Mouse (Mus musculus): ENCODE results near the gene Hist1h2ad.
"Not testable (repeated sequence)": the region's sequence is repeated elsewhere in the genome, so short reads cannot be mapped to it uniquely, and the experiment has no call there.

The Hist1h2ad gene

GRCm38 (mm10) chr13:23604452-23604851, 30.3 kb downstream of the Hist1h2ad start:
- no peak for DNase-seq (ENCODE audit: low read depth, low spot score)
- Histone ChIP-seq H3K36me3 (ENCODE audit: control insufficient read depth, insufficient read depth, low read length, poor library complexity, severe bottlenecking) (no peaks in the 10 kb centered on the region), H3K27me3 (ENCODE audit: control insufficient read depth, insufficient read depth, low read length, poor library complexity, severe bottlenecking) (no peaks in the 10 kb centered on the region)

- no peaks in the 10 kb centered on the region for H3K36me3 ChIP-seq (ENCODE audit: control insufficient read depth, insufficient read depth, low read length, poor library complexity, severe bottlenecking)
- no peaks in the 10 kb centered on the region for H3K27me3 ChIP-seq (ENCODE audit: control insufficient read depth, insufficient read depth, low read length, poor library complexity, severe bottlenecking)
- no peak for DNase-seq (ENCODE audit: low read depth, low spot score)
Measured at GRCm38 (mm10) chr13:23605052-23605451, 30.9 kb downstream of the Hist1h2ad start.

DNA sequence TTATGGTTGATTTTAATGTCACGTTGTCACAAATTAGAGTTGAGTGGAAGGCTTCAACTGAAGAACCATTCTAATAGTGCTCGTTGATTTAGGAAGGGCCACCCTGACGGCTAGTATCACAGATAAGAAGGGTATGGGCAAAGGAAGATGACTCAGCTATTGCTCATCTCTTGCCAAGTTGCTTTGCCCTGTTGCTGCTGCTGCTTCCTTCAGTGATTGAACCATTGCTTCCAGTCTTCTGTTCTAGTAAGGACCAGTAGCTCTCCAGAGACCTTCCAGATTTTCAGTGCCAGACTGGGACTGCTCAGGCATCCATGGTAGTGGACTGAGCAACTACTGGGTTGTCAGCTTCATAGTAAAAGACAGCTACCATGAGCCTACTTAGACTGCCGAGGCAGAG, 35.0 kb downstream of the Hist1h2ad start:
- no peak for DNase-seq (ENCODE audit: low read depth, low spot score)
- Histone ChIP-seq H3K27me3 (ENCODE audit: control insufficient read depth, insufficient read depth, low read length, poor library complexity, severe bottlenecking) (no peaks in the 10 kb centered on the region), H3K36me3 (ENCODE audit: control insufficient read depth, insufficient read depth, low read length, poor library complexity, severe bottlenecking) (no peaks in the 10 kb centered on the region)

GRCm38 (mm10) chr13:23609844-23610243, 35.7 kb downstream of the Hist1h2ad start:
- no peaks in the 10 kb centered on the region for H3K27me3 ChIP-seq (ENCODE audit: control insufficient read depth, insufficient read depth, low read length, poor library complexity, severe bottlenecking)
- DNase-seq (ENCODE audit: low read depth, low spot score): no peak

GRCm38 (mm10) chr13:23610393-23610792, 36.2 kb downstream of the Hist1h2ad start:
- Histone ChIP-seq H3K27me3 (ENCODE audit: control insufficient read depth, insufficient read depth, low read length, poor library complexity, severe bottlenecking) (no peaks in the 10 kb centered on the region), H3K36me3 (ENCODE audit: control insufficient read depth, insufficient read depth, low read length, poor library complexity, severe bottlenecking) (no peaks in the 10 kb centered on the region)
- no peak for DNase-seq (ENCODE audit: low read depth, low spot score)

More at GRCm38 (mm10) chr13:23609844-23610243, 35.7 kb downstream of the Hist1h2ad start:
- H3K36me3 ChIP-seq (ENCODE audit: control insufficient read depth, insufficient read depth, low read length, poor library complexity, severe bottlenecking): no peaks in the 10 kb centered on the region

DNA sequence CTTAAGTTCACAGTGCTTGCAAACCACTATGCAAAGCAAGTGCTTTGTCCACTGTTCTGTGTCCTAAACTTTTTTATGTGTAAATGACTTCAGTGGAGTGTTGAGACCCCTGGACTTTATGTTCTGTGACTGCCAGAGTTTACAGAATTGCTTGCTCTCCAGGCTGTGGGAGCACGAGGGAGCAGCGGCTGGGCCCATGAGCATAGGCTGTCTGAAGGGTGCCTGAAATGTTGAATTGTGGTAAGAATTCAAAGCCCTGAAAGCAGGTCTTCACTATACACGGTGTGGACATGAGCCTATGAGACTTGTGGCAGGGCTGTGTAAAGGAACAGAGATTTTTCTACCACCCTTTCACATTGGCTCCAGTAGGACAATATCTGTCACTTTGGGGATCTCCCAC, 37.5 kb downstream of the Hist1h2ad start:
- no peaks in the 10 kb centered on the region for H3K27me3 ChIP-seq (ENCODE audit: control insufficient read depth, insufficient read depth, low read length, poor library complexity, severe bottlenecking)
- no peaks in the 10 kb centered on the region for H3K36me3 ChIP-seq (ENCODE audit: control insufficient read depth, insufficient read depth, low read length, poor library complexity, severe bottlenecking)
- no peak for DNase-seq (ENCODE audit: low read depth, low spot score)

- H3K36me3 ChIP-seq (ENCODE audit: control insufficient read depth, insufficient read depth, low read length, poor library complexity, severe bottlenecking): no peaks in the 10 kb centered on the region
- DNase-seq (ENCODE audit: low read depth, low spot score): peak; percentile 27
- no peaks in the 10 kb centered on the region for H3K27me3 ChIP-seq (ENCODE audit: control insufficient read depth, insufficient read depth, low read length, poor library complexity, severe bottlenecking)
Measured at GRCm38 (mm10) chr13:23620056-23620732, 46.0 kb downstream of the Hist1h2ad start.

DNA sequence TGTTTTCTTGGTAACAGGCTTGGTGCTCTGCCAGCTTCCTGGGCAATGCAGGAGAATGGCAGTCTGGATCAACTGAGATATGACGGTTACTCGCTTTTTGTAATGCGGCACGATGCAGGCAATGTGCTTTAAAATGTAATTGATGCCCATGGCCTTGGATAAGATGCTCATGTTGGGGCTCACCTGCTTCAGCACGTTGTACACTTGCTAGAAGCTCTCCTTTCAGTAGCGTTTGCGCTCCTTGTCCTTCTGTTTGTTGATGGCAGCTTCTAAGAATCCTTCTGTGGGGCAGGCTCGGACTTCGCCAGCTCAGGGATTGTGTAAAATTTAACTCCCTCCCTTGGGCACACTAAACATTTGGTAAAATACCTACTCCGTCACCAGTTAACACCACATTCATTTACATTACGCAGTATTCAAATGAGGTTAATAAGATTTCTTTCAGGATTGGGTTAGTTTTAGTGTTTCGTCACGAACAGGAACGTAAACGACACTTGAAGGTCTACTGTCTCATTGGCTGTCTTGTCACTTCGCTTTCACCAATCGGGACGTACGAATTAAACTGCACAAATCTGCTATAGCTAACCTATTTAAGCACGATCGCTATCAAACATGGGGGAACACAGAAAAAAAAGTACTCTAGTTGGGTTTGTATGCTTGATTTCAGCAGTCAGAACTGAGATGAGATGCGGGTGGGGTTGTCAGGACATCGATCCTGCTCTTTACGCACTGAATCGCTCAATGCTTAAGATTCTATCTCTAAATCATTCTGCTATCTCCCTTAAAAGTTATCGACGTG, 46.8 kb downstream of the Hist1h2ad start, which contains the start of gene Hist1h2be:
TSS of gene Hist1h2be (minus strand) at position 392 of the 799 bp plus-strand sequence.
- H3K27me3 ChIP-seq (ENCODE audit: control insufficient read depth, insufficient read depth, low read length, poor library complexity, severe bottlenecking): no peaks in the 10 kb centered on the region
- H3K36me3 ChIP-seq (ENCODE audit: control insufficient read depth, insufficient read depth, low read length, poor library complexity, severe bottlenecking): no peaks in the 10 kb centered on the region
- DNase-seq (ENCODE audit: low read depth, low spot score): peak; percentile 94

DNA sequence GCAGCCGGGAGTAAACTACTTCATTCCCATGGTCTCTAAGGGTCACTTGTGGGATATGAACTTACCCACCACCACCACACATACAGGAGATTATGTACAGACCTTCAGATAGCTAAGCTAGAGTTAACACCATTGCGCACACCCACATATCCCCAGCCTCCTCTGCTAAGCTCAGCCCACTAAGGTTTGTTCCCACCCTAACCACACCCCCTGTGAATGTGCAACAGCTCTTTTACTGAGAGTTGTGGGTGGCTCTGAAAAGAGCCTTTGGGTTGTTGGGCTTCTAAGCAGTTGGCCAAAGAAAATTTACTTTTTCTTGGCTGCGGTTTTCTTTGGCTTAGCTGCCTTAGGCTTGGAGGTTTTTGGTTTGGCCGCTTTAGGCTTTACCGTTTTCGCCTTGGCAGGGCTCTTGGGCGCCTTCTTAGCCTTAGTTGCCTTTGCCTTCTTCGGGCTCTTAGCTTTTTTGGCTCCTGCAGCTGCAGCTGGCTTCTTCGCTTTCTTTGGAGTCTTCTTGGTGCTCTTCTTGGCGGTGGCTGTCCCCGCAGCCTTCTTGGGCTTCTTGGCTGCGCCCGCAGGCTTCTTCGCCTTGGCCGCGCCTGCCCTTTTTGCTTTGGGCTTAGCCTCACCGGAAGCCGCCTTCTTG, 47.5 kb downstream of the Hist1h2ad start:
- DNase-seq (ENCODE audit: low read depth, low spot score): peak; percentile 89
- Histone ChIP-seq H3K36me3 (ENCODE audit: control insufficient read depth, insufficient read depth, low read length, poor library complexity, severe bottlenecking) (no peaks in the 10 kb centered on the region), H3K27me3 (ENCODE audit: control insufficient read depth, insufficient read depth, low read length, poor library complexity, severe bottlenecking) (no peaks in the 10 kb centered on the region)

DNA sequence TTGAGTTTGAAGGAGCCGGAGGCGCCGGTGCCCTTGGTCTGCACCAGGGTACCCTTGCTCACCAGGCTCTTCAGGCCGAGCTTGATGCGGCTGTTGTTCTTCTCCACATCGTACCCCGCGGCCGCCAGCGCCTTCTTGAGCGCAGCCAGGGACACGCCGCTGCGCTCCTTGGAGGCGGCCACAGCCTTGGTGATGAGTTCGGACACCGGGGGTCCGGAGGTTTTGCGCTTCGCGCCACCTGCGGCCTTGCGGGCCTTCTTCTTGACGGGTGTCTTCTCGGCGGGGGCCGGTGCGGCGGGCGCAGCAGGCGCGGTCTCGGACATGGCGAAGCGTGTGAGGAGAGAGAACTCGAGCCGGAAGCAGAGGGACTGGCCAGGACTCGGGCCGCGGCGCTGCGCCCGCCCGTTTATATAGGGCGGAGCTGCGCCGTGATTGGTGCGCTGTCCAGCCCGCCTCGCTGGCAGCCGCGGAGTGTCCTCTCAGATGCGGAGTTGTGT, 48.0 kb downstream of the Hist1h2ad start, which contains the start of gene Hist1h1e:
TSS of gene Hist1h1e (minus strand) at position 384 of the 497 bp plus-strand sequence.
- H3K27me3 ChIP-seq (ENCODE audit: control insufficient read depth, insufficient read depth, low read length, poor library complexity, severe bottlenecking); H3K36me3 ChIP-seq (ENCODE audit: control insufficient read depth, insufficient read depth, low read length, poor library complexity, severe bottlenecking): not testable (repeated sequence)
- peak; percentile 94 for DNase-seq (ENCODE audit: low read depth, low spot score)

DNA sequence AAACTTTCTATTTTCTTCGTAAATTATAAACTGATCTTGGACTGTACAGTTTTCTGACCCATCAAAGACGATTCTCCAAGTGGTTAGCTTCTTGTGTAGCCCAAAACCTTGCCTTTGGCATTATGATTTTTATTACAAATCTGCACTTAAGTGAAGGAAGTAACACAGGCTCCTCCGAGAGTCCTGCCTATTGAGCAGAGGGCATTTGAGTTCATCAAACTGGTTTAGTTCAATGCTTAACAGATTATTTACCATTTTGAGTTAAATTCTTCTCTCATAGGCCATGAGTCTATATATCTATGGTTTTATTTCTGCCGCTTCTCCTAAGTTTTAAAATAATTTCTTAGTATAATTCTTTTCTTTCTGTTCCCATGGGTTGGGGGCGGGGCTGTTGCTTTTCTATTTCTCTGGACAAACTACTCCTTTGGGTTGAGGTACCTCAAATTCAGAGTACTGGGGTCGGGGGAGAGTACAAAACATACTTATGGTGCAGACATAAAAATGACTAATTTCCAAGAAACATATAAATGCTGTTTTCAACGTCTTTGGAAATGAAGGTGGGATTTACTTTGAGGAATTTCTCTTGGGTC, 48.8 kb downstream of the Hist1h2ad start:
- no peaks in the 10 kb centered on the region for H3K27me3 ChIP-seq (ENCODE audit: control insufficient read depth, insufficient read depth, low read length, poor library complexity, severe bottlenecking)
- DNase-seq (ENCODE audit: low read depth, low spot score): peak; percentile 27
- no peaks in the 10 kb centered on the region for H3K36me3 ChIP-seq (ENCODE audit: control insufficient read depth, insufficient read depth, low read length, poor library complexity, severe bottlenecking)
